Mouse (Mus musculus): ENCODE results near the gene Hist1h3d. TPM values are rescaled to one million over a fixed set of nuclear protein-coding genes. Genes with fewer than 3 reads are reported as not detected.
A peak's percentile ranks its signal among the peaks of the same experiment; 100 is the strongest.

Gene Hist1h3d
- polyA plus RNA-seq, 1 experiment: 161 TPM

- no peaks in the 10 kb centered on the region for H3K36me3 ChIP-seq (ENCODE audit: control insufficient read depth, insufficient read depth, low read length)
- H3K4me1 ChIP-seq (replicated peaks; ENCODE audit: control insufficient read depth, insufficient read depth, low read length): peaks cover 6% of the 10 kb centered on the region
- H3K27ac ChIP-seq (ENCODE audit: control insufficient read depth, insufficient read depth, low read length): no peak overlapping the region; the same call in 1 of the 2 replicates
- no peaks in the 10 kb centered on the region for H3K27me3 ChIP-seq (ENCODE audit: control insufficient read depth, insufficient read depth, low read length)
- 69% methylated on average over 6 of the region's 6 CpGs for WGBS
- H3K4me3 ChIP-seq (ENCODE audit: control insufficient read depth, insufficient read depth, low read length): no peak overlapping the region
- TF ChIP-seq CTCF (IDR thresholded peaks at IDR 0.05; ENCODE audit: borderline replicate concordance, control insufficient read depth, extremely low read depth, insufficient read depth, low read length, poor library complexity) (no peak), POLR2A (IDR thresholded peaks at IDR 0.05; ENCODE audit: control insufficient read depth, extremely low read depth, insufficient read depth, low read length, poor library complexity) (no peak)
- DNase-seq: no peak
Observed at GRCm38 (mm10) chr13:23576906-23577639, 1.5 kb downstream of the Hist1h3d start.

- TF ChIP-seq POLR2A (IDR thresholded peaks at IDR 0.05; ENCODE audit: control insufficient read depth, extremely low read depth, insufficient read depth, low read length, poor library complexity) (no peak), CTCF (IDR thresholded peaks at IDR 0.05; ENCODE audit: borderline replicate concordance, control insufficient read depth, extremely low read depth, insufficient read depth, low read length, poor library complexity) (no peak)
- no peaks in the 10 kb centered on the region for H3K36me3 ChIP-seq (ENCODE audit: control insufficient read depth, insufficient read depth, low read length)
- H3K27ac ChIP-seq (ENCODE audit: control insufficient read depth, insufficient read depth, low read length): no peak overlapping the region
- no peak for DNase-seq
- H3K27me3 ChIP-seq (ENCODE audit: control insufficient read depth, insufficient read depth, low read length): no peaks in the 10 kb centered on the region
- 95% methylated on average over 1 of the region's 1 CpGs for WGBS
- H3K4me3 ChIP-seq (ENCODE audit: control insufficient read depth, insufficient read depth, low read length): no peak overlapping the region
- peaks cover 8% of the 10 kb centered on the region for H3K4me1 ChIP-seq (replicated peaks; ENCODE audit: control insufficient read depth, insufficient read depth, low read length)
Observed at GRCm38 (mm10) chr13:23577835-23578234, 2.3 kb downstream of the Hist1h3d start.

- H3K4me3 ChIP-seq (ENCODE audit: control insufficient read depth, insufficient read depth, low read length): peak within 1 kb of the TSS; percentile 49
- H3K36me3 ChIP-seq (ENCODE audit: control insufficient read depth, insufficient read depth, low read length): no peaks in the 10 kb centered on the region
- H3K27me3 ChIP-seq (ENCODE audit: control insufficient read depth, insufficient read depth, low read length): no peaks in the 10 kb centered on the region
- H3K4me1 ChIP-seq (replicated peaks; ENCODE audit: control insufficient read depth, insufficient read depth, low read length): peaks cover 10% of the 10 kb centered on the region
- peak within 1 kb of the TSS; percentile 73 for H3K27ac ChIP-seq (ENCODE audit: control insufficient read depth, insufficient read depth, low read length)
- peak; percentile 95 for DNase-seq
- under 1% methylated on average over 43 of the region's 43 CpGs for WGBS
- TF ChIP-seq POLR2A (IDR thresholded peaks at IDR 0.05; ENCODE audit: control insufficient read depth, extremely low read depth, insufficient read depth, low read length, poor library complexity): peak; percentile 98
- TF ChIP-seq CTCF (IDR thresholded peaks at IDR 0.05; ENCODE audit: borderline replicate concordance, control insufficient read depth, extremely low read depth, insufficient read depth, low read length, poor library complexity): no peak
Observed at GRCm38 (mm10) chr13:23581408-23582218, 6.0 kb downstream of the Hist1h3d start, which contains the start of gene Hist1h4d. Gene Hist1h4d (plus strand): TSS chr13:23581598.

- Histone ChIP-seq H3K4me3 (ENCODE audit: control insufficient read depth, insufficient read depth, low read length) (no peak overlapping the region), H3K36me3 (ENCODE audit: control insufficient read depth, insufficient read depth, low read length) (no peaks in the 10 kb centered on the region), H3K4me1 (replicated peaks; ENCODE audit: control insufficient read depth, insufficient read depth, low read length) (peaks cover 11% of the 10 kb centered on the region), H3K27ac (ENCODE audit: control insufficient read depth, insufficient read depth, low read length) (peak overlapping the region; percentile 69), H3K27me3 (ENCODE audit: control insufficient read depth, insufficient read depth, low read length) (no peaks in the 10 kb centered on the region)
- WGBS: 31% methylated on average over 6 of the region's 6 CpGs
- no peak for DNase-seq
- no peak for TF ChIP-seq CTCF (IDR thresholded peaks at IDR 0.05; ENCODE audit: borderline replicate concordance, control insufficient read depth, extremely low read depth, insufficient read depth, low read length, poor library complexity)
- no peak for TF ChIP-seq POLR2A (IDR thresholded peaks at IDR 0.05; ENCODE audit: control insufficient read depth, extremely low read depth, insufficient read depth, low read length, poor library complexity)
Observed at GRCm38 (mm10) chr13:23582219-23583056, 6.9 kb downstream of the Hist1h3d start.

- H3K27me3 ChIP-seq (ENCODE audit: control insufficient read depth, insufficient read depth, low read length): no peaks in the 10 kb centered on the region
- TF ChIP-seq POLR2A (IDR thresholded peaks at IDR 0.05; ENCODE audit: control insufficient read depth, extremely low read depth, insufficient read depth, low read length, poor library complexity) (no peak), CTCF (IDR thresholded peaks at IDR 0.05; ENCODE audit: borderline replicate concordance, control insufficient read depth, extremely low read depth, insufficient read depth, low read length, poor library complexity) (no peak)
- no peak for DNase-seq
- peaks cover 11% of the 10 kb centered on the region for H3K4me1 ChIP-seq (replicated peaks; ENCODE audit: control insufficient read depth, insufficient read depth, low read length)
- no peak overlapping the region for H3K4me3 ChIP-seq (ENCODE audit: control insufficient read depth, insufficient read depth, low read length)
- H3K36me3 ChIP-seq (ENCODE audit: control insufficient read depth, insufficient read depth, low read length): no peaks in the 10 kb centered on the region
- H3K27ac ChIP-seq (ENCODE audit: control insufficient read depth, insufficient read depth, low read length): peak overlapping the region; percentile 75
Observed at GRCm38 (mm10) chr13:23583387-23584068, 8.0 kb downstream of the Hist1h3d start.
